Mouse (Mus musculus) liver, embryonic 14.5 days (tissue): ENCODE results near the gene Mfap4.

Experiments
- CTCF ChIP-seq: IDR thresholded peaks from 2 replicates; pipeline ENCODE4 v1.5.1; 2016; ENCODE audit warnings: antibody characterized with exemption, low read depth, control low read depth
- EP300 ChIP-seq: IDR thresholded peaks from 2 replicates; pipeline ENCODE4 v1.6.1; 2016; ENCODE audit warnings: antibody characterized with exemption, low read depth

DNA sequence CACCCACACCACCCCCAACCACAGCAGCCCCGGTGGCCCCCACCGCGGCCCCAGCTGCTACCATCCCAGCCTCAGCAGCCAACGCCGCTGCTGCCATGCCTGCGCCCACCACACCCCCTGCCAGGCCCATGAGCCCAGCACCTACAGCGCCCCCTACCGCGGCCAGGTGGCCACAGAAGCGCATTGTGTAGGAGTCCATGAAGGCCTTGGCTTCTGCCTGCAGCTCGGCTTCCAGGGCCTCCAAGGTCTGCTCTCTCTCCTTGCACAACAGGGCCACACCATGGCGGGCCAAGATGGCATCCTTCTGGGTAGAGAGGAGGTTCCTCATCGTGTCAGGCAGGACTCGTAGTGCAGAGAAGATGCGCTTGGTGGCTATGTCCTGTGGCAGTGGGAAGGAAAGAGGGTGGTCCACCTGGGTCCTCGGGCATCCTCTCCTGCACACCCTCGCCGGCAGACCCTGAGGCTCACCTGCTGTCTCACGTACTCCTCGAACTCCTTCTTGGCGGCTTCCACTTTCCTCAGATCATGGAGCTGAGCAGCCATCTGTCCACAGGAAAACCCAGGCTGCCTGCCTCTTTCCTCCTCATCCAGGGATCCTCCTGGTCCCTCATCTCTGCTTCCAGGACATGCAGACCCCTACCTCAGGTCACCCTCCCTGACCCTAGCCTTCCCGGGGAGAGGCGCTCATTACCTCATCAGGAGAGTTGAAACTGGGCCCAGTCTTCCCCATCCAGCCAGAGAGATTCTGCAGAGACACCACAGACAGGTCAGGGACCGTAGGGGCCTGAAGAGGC, 35.5 kb upstream of the Mfap4 start:
- TF ChIP-seq CTCF (no peak), EP300 (no peak)
